Mouse (Mus musculus): Measurements from ENCODE around the gene Gm12355. TPM values are rescaled to one million over a fixed set of nuclear protein-coding genes. Genes with fewer than 3 reads are reported as not detected.
"Not testable (repeated sequence)": the region's sequence is repeated elsewhere in the genome, so short reads cannot be mapped to it uniquely, and the experiment has no call there.

Gm12355 gene
- total RNA-seq, 1 experiment = 2.9 TPM

GRCm38 (mm10) chr11:98671284-98671815 is 45.9 kb upstream of the Gm12355 start:
- Histone ChIP-seq H3K9me3 (ENCODE audit: control insufficient read depth, insufficient read depth, low read depth, low read length) (no peaks in the 10 kb centered on the region), H3K4me1 (ENCODE audit: control insufficient read depth in 2 of 2, insufficient read depth in 2 of 2, low read length in 2 of 2, poor library complexity in 1 of 2) (peaks cover 4 to 7% of the 10 kb centered on the region in 2 experiments), H3K27ac (ENCODE audit: insufficient read depth, low read depth, low read length, poor library complexity, severe bottlenecking) (no peak overlapping the region), H3K36me3 (ENCODE audit: control insufficient read depth, insufficient read depth, low read length, poor library complexity, severe bottlenecking) (no peaks in the 10 kb centered on the region), H3K4me3 (ENCODE audit: insufficient read depth in 1 of 2, low read depth in 1 of 2, low read length in 2 of 2, poor library complexity in 1 of 2, severe bottlenecking in 1 of 2) (no peak overlapping the region), H3K9ac (ENCODE audit: insufficient read depth, low read depth, low read length, poor library complexity, severe bottlenecking) (no peak overlapping the region)
- in situ Hi-C loops (cut with MboI; ENCODE audit: low sequenced_read_pairs in 2 of 2, unreplicated experiment in 2 of 2) = no loop called here
- DNase-seq (ENCODE audit: low read depth, low spot score) = no peak
- TF ChIP-seq HCFC1 (IDR thresholded peaks at IDR 0.05; ENCODE audit: borderline replicate concordance, insufficient read depth, low read length) (no peak), ZC3H11A (IDR thresholded peaks at IDR 0.05; ENCODE audit: borderline replicate concordance, low read depth, low read length) (no peak), ZNF384 (IDR thresholded peaks at IDR 0.05; ENCODE audit: low read depth, low read length) (no peak), CHD2 (IDR thresholded peaks at IDR 0.05; ENCODE audit: low read depth, low read length) (no peak), MAFK (IDR thresholded peaks at IDR 0.05; ENCODE audit: insufficient read depth, low read depth, low read length) (no peak)

- TF ChIP-seq CHD2 (IDR thresholded peaks at IDR 0.05; ENCODE audit: low read depth, low read length) (no peak), MAFK (IDR thresholded peaks at IDR 0.05; ENCODE audit: insufficient read depth, low read depth, low read length) (no peak), ZC3H11A (IDR thresholded peaks at IDR 0.05; ENCODE audit: borderline replicate concordance, low read depth, low read length) (no peak)
- Histone ChIP-seq H3K4me1 (ENCODE audit: control insufficient read depth in 2 of 2, insufficient read depth in 2 of 2, low read length in 2 of 2, poor library complexity in 1 of 2) (peaks cover under 1 to 4% of the 10 kb centered on the region in 2 experiments; a peak in 2 of 4 replicates), H3K9ac (ENCODE audit: insufficient read depth, low read depth, low read length, poor library complexity, severe bottlenecking) (no peak overlapping the region), H3K36me3 (ENCODE audit: control insufficient read depth, insufficient read depth, low read length, poor library complexity, severe bottlenecking) (no peaks in the 10 kb centered on the region), H3K27ac (ENCODE audit: insufficient read depth, low read depth, low read length, poor library complexity, severe bottlenecking) (no peak overlapping the region), H3K9me3 (ENCODE audit: control insufficient read depth, insufficient read depth, low read depth, low read length) (no peaks in the 10 kb centered on the region), H3K4me3 (ENCODE audit: insufficient read depth in 1 of 2, low read depth in 1 of 2, low read length in 2 of 2, poor library complexity in 1 of 2, severe bottlenecking in 1 of 2) (no peak overlapping the region)
- no peak for DNase-seq (ENCODE audit: low read depth, low spot score)
- in situ Hi-C loops (cut with MboI; ENCODE audit: low sequenced_read_pairs in 2 of 2, unreplicated experiment in 2 of 2) = no loop called here
Observed at GRCm38 (mm10) chr11:98668984-98669383, 43.5 kb upstream of the Gm12355 start.

- Histone ChIP-seq H3K27ac (ENCODE audit: insufficient read depth, low read depth, low read length, poor library complexity, severe bottlenecking) (no peak within 1 kb of the TSS), H3K36me3 (ENCODE audit: control insufficient read depth, insufficient read depth, low read length, poor library complexity, severe bottlenecking) (no peaks in the 10 kb centered on the region), H3K9ac (ENCODE audit: insufficient read depth, low read depth, low read length, poor library complexity, severe bottlenecking) (no peak within 1 kb of the TSS), H3K9me3 (ENCODE audit: control insufficient read depth, insufficient read depth, low read depth, low read length) (no peaks in the 10 kb centered on the region), H3K4me1 (ENCODE audit: control insufficient read depth in 2 of 2, insufficient read depth in 2 of 2, low read length in 2 of 2, poor library complexity in 1 of 2) (peaks cover 0 to 4% of the 10 kb centered on the region in 2 experiments; a peak in 1 of 4 replicates), H3K4me3 (ENCODE audit: insufficient read depth in 1 of 2, low read depth in 1 of 2, low read length in 2 of 2, poor library complexity in 1 of 2, severe bottlenecking in 1 of 2) (no peak within 1 kb of the TSS)
- peak; percentile 49 for DNase-seq (ENCODE audit: low read depth, low spot score)
- no peak for TF ChIP-seq ZC3H11A (IDR thresholded peaks at IDR 0.05; ENCODE audit: borderline replicate concordance, low read depth, low read length)
- in situ Hi-C loops (cut with MboI; ENCODE audit: low sequenced_read_pairs in 2 of 2, unreplicated experiment in 2 of 2) = no loop called here
Observed at GRCm38 (mm10) chr11:98664091-98664490, 38.6 kb upstream of the Gm12355 start, which contains the start of gene Gsdma. Gsdma (plus strand) TSS chr11:98664351.

GRCm38 (mm10) chr11:98660517-98660916 is 35.1 kb upstream of the Gm12355 start:
- DNase-seq (ENCODE audit: low read depth, low spot score) = peak; percentile 48
- Histone ChIP-seq H3K9me3 (ENCODE audit: control insufficient read depth, insufficient read depth, low read depth, low read length) (no peaks in the 10 kb centered on the region), H3K4me3 (ENCODE audit: insufficient read depth in 1 of 2, low read depth in 1 of 2, low read length in 2 of 2, poor library complexity in 1 of 2, severe bottlenecking in 1 of 2) (no peak overlapping the region), H3K9ac (ENCODE audit: insufficient read depth, low read depth, low read length, poor library complexity, severe bottlenecking) (no peak overlapping the region), H3K4me1 (ENCODE audit: control insufficient read depth in 2 of 2, insufficient read depth in 2 of 2, low read length in 2 of 2, poor library complexity in 1 of 2) (peaks cover 0 to 4% of the 10 kb centered on the region in 2 experiments; a peak in 1 of 4 replicates), H3K36me3 (ENCODE audit: control insufficient read depth, insufficient read depth, low read length, poor library complexity, severe bottlenecking) (no peaks in the 10 kb centered on the region), H3K27ac (ENCODE audit: insufficient read depth, low read depth, low read length, poor library complexity, severe bottlenecking) (no peak overlapping the region)
- TF ChIP-seq MAFK (IDR thresholded peaks at IDR 0.05; ENCODE audit: insufficient read depth, low read depth, low read length) (no peak), CHD2 (IDR thresholded peaks at IDR 0.05; ENCODE audit: low read depth, low read length) (no peak), HCFC1 (IDR thresholded peaks at IDR 0.05; ENCODE audit: borderline replicate concordance, insufficient read depth, low read length) (no peak), ZNF384 (IDR thresholded peaks at IDR 0.05; ENCODE audit: low read depth, low read length) (no peak), ZC3H11A (IDR thresholded peaks at IDR 0.05; ENCODE audit: borderline replicate concordance, low read depth, low read length) (0 out of 2 replicates have a peak, but pooled peaks have one; percentile 15)
- in situ Hi-C loops (cut with MboI; ENCODE audit: low sequenced_read_pairs in 2 of 2, unreplicated experiment in 2 of 2) = no loop called here

GRCm38 (mm10) chr11:98655076-98655475 is 29.6 kb upstream of the Gm12355 start:
- H3K36me3 ChIP-seq (ENCODE audit: control insufficient read depth, insufficient read depth, low read length, poor library complexity, severe bottlenecking); H3K9me3 ChIP-seq (ENCODE audit: control insufficient read depth, insufficient read depth, low read depth, low read length); DNase-seq (ENCODE audit: low read depth, low spot score); H3K27ac ChIP-seq (ENCODE audit: insufficient read depth, low read depth, low read length, poor library complexity, severe bottlenecking); H3K4me3 ChIP-seq (ENCODE audit: insufficient read depth in 1 of 2, low read depth in 1 of 2, low read length in 2 of 2, poor library complexity in 1 of 2, severe bottlenecking in 1 of 2); H3K9ac ChIP-seq (ENCODE audit: insufficient read depth, low read depth, low read length, poor library complexity, severe bottlenecking); H3K4me1 ChIP-seq (ENCODE audit: control insufficient read depth in 2 of 2, insufficient read depth in 2 of 2, low read length in 2 of 2, poor library complexity in 1 of 2); in situ Hi-C loops (cut with MboI; ENCODE audit: low sequenced_read_pairs in 2 of 2, unreplicated experiment in 2 of 2): not testable (repeated sequence)
- peak; percentile 29; the same call in 1 of the 2 replicates for TF ChIP-seq ZC3H11A (IDR thresholded peaks at IDR 0.05; ENCODE audit: borderline replicate concordance, low read depth, low read length)

Data from ES-E14 (cell line).